Mouse (Mus musculus): ENCODE measurements around the gene Grin1.

GRCm38 (mm10) chr2:25290816-25291130 lies 28.2 kb downstream of the Grin1 start:
- TF ChIP-seq CTCF (IDR thresholded peaks at IDR 0.05; ENCODE audit: insufficient read depth, low read length): no peak
- no peak for TF ChIP-seq POLR2A (IDR thresholded peaks at IDR 0.05; ENCODE audit: borderline replicate concordance, extremely low read depth, low read depth, low read length)

Measured in lung, adult 2 months (tissue).